Mouse (Mus musculus) liver, embryonic 14.5 days (tissue): Measurements from ENCODE around the gene Rftn2. TPM values are rescaled to one million over a fixed set of nuclear protein-coding genes. Genes with fewer than 3 reads are reported as not detected.

Source experiments
- ATAC-seq: fragments of 200-750 bp; cut with Nextera tagmentation; 2 replicates; pipeline ENCODE4 v1.8.0; 2017; ENCODE audit warnings: moderate number of reproducible peaks, mild to moderate bottlenecking, moderate library complexity; ENCODE audit not compliant: insufficient read depth
- DNase-seq, 3 experiments: peaks; one replicate each; pipeline ENCODE4 v3.0.0-alpha.2; 2012 to 2013; ENCODE audit warnings: low read depth in 3 of 3, low spot score in 3 of 3
- H3K27ac ChIP-seq: fragments of 300-500 bp; sonication (generic); 2 replicates; pipeline ENCODE4 v1.5.1; 2014; ENCODE audit warnings: moderate library complexity, mild to moderate bottlenecking, control low read depth, inconsistent platforms
- H3K27me3 ChIP-seq: fragments of 300-500 bp; sonication (generic); 2 replicates; pipeline ENCODE4 v1.6.1; 2014; ENCODE audit warnings: mild to moderate bottlenecking, low read length, moderate library complexity; ENCODE audit not compliant: control insufficient read depth, insufficient read depth
- H3K36me3 ChIP-seq: fragments of 300-500 bp; sonication (generic); replicated peaks from 2 replicates; pipeline ENCODE4 v1.6.1; 2014; ENCODE audit warnings: low read depth; ENCODE audit not compliant: control insufficient read depth, insufficient read depth
- H3K4me1 ChIP-seq, 2 experiments: fragments of 200-500 bp in 1 of 2; fragments of 300-500 bp in 1 of 2; sonication (generic) in 1 of 2; replicated peaks; 2 replicates each; pipeline ENCODE4 v1.6.1; 2012 to 2014; ENCODE audit warnings: antibody characterized with exemption in 1 of 2, inconsistent platforms in 1 of 2, low read length in 1 of 2; ENCODE audit not compliant: control insufficient read depth in 2 of 2, insufficient read depth in 2 of 2
- H3K4me2 ChIP-seq: fragments of 300-500 bp; sonication (generic); 2 replicates; pipeline ENCODE4 v1.6.1; 2014; ENCODE audit warnings: low read depth, mild to moderate bottlenecking, control low read depth, moderate library complexity
- H3K4me3 ChIP-seq, 2 experiments: fragments of 200-500 bp in 1 of 2; fragments of 300-500 bp in 1 of 2; sonication (generic) in 1 of 2; 2 replicates each; pipeline ENCODE4 v1.5.1; 2012 to 2014; ENCODE audit warnings: low read depth in 2 of 2, low read length in 2 of 2, mild to moderate bottlenecking in 2 of 2, control low read depth in 1 of 2, inconsistent platforms in 1 of 2, moderate library complexity in 1 of 2; ENCODE audit not compliant: insufficient read depth in 1 of 2
- H3K9ac ChIP-seq: fragments of 300-500 bp; sonication (generic); replicated peaks from 2 replicates; pipeline ENCODE4 v1.6.1; 2014; ENCODE audit warnings: mild to moderate bottlenecking, control low read depth, moderate library complexity
- H3K9me3 ChIP-seq: fragments of 300-500 bp; sonication (generic); 2 replicates; pipeline ENCODE4 v1.6.1; 2016; ENCODE audit warnings: low read length, mixed read lengths; ENCODE audit not compliant: control insufficient read depth
- CTCF ChIP-seq: IDR thresholded peaks from 2 replicates; pipeline ENCODE4 v1.5.1; 2016; ENCODE audit warnings: antibody characterized with exemption, low read depth, control low read depth
- EP300 ChIP-seq: IDR thresholded peaks from 2 replicates; pipeline ENCODE4 v1.6.1; 2016; ENCODE audit warnings: antibody characterized with exemption, low read depth
- WGBS: fragments of 180-500 bp; shearing (Covaris S2); extraction: QIAGEN DNeasy Blood & Tissue Kit; methylation state at CpG from one replicate; pipeline ENCODE4 v1.1.7; 2014; ENCODE audit not compliant: insufficient replicate concordance; 5-methylcytosine and 5-hydroxymethylcytosine counted together
- polyA plus RNA-seq, 2 experiments: library from polyadenylated mRNA; depleted of rRNA in 1 of 2; stranded (reverse) in 1 of 2; unstranded in 1 of 2; fragments of >200 nt; fragmentation: Nextera tagmentation in 1 of 2; extraction: Ambion mirVana in 1 of 2; gene quantifications; 2 replicates each; pipeline versions ENCODE4 v1.2.1 to v1.2.3; 2012 to 2014

The Rftn2 gene
- polyA plus RNA-seq, 2 experiments: 0.37 to 0.38 TPM

- Histone ChIP-seq H3K4me1 (peaks cover 9 to 14% of the 10 kb centered on the region in 2 experiments), H3K4me2 (no peak overlapping the region), H3K27ac (no peak overlapping the region), H3K27me3 (no peaks in the 10 kb centered on the region), H3K9me3 (no peaks in the 10 kb centered on the region), H3K9ac (no peak overlapping the region), H3K36me3 (no peaks in the 10 kb centered on the region), H3K4me3 (no peak overlapping the region)
- WGBS: 67% methylated on average over 4 of the region's 4 CpGs
- TF ChIP-seq CTCF: no peak
- no peak for TF ChIP-seq EP300
- DNase-seq (no peak), ATAC-seq (no peak)
These were observed 31.6 kb downstream of the Rftn2 start for GRCm38 (mm10) chr1:55195021-55195420.

GRCm38 (mm10) chr1:55194064-55194915 lies 32.3 kb downstream of the Rftn2 start:
- H3K4me2 ChIP-seq: no peak overlapping the region
- 64% methylated on average over 19 of the region's 19 CpGs for WGBS
- no peak overlapping the region for H3K27ac ChIP-seq
- no peaks in the 10 kb centered on the region for H3K27me3 ChIP-seq
- peaks cover 9 to 11% of the 10 kb centered on the region in 2 experiments for H3K4me1 ChIP-seq
- ATAC-seq (no peak), DNase-seq (no peak)
- H3K9me3 ChIP-seq: no peaks in the 10 kb centered on the region
- no peaks in the 10 kb centered on the region for H3K36me3 ChIP-seq
- no peak overlapping the region for H3K4me3 ChIP-seq
- H3K9ac ChIP-seq: no peak overlapping the region
- no peak for TF ChIP-seq EP300
- no peak for TF ChIP-seq CTCF

GRCm38 (mm10) chr1:55193316-55193715 lies 33.3 kb downstream of the Rftn2 start:
- no peak for DNase-seq

GRCm38 (mm10) chr1:55192824-55193223 lies 33.8 kb downstream of the Rftn2 start:
- no peak overlapping the region for H3K9ac ChIP-seq
- no peaks in the 10 kb centered on the region for H3K36me3 ChIP-seq
- no peak for TF ChIP-seq EP300
- peak; percentile 67 for TF ChIP-seq CTCF
- no peaks in the 10 kb centered on the region for H3K27me3 ChIP-seq
- peaks cover 0 to 6% of the 10 kb centered on the region in 2 experiments; a peak in 1 of 4 replicates for H3K4me1 ChIP-seq
- DNase-seq (no peak), ATAC-seq (no peak)
- H3K4me3 ChIP-seq: no peak overlapping the region
- H3K4me2 ChIP-seq: no peak overlapping the region
- WGBS: 26% methylated on average over 3 of the region's 3 CpGs
- H3K27ac ChIP-seq: no peak overlapping the region
- no peaks in the 10 kb centered on the region for H3K9me3 ChIP-seq

More at GRCm38 (mm10) chr1:55193316-55193715, 33.3 kb downstream of the Rftn2 start:
- 34% methylated on average over 2 of the region's 2 CpGs for WGBS
- Histone ChIP-seq H3K9ac (no peak overlapping the region), H3K9me3 (no peaks in the 10 kb centered on the region), H3K36me3 (no peaks in the 10 kb centered on the region), H3K4me1 (peaks cover 3 to 6% of the 10 kb centered on the region in 2 experiments), H3K27me3 (no peaks in the 10 kb centered on the region), H3K4me2 (no peak overlapping the region), H3K27ac (no peak overlapping the region), H3K4me3 (no peak overlapping the region)
- ATAC-seq: no peak
- no peak for TF ChIP-seq CTCF
- TF ChIP-seq EP300: no peak

- no peak for DNase-seq
- no peak overlapping the region for H3K27ac ChIP-seq
- H3K4me3 ChIP-seq: no peak overlapping the region
- H3K9ac ChIP-seq: no peak overlapping the region
- H3K36me3 ChIP-seq: no peaks in the 10 kb centered on the region
- peaks cover 0 to 6% of the 10 kb centered on the region in 2 experiments; a peak in 1 of 4 replicates for H3K4me1 ChIP-seq
- WGBS: 23% methylated on average over 8 of the region's 8 CpGs
- no peaks in the 10 kb centered on the region for H3K27me3 ChIP-seq
- ATAC-seq: no peak
- peak overlapping the region; percentile 32 for H3K4me2 ChIP-seq
- no peaks in the 10 kb centered on the region for H3K9me3 ChIP-seq
- no peak for TF ChIP-seq CTCF
- TF ChIP-seq EP300: no peak
These were observed 34.6 kb downstream of the Rftn2 start for GRCm38 (mm10) chr1:55192015-55192414.
